Mouse (Mus musculus) hematopoietic multipotent progenitor cell, adult 10-12 weeks (in vitro differentiated cells): ENCODE data around the gene Gm13696. TPM values are rescaled to one million over a fixed set of nuclear protein-coding genes. Genes with fewer than 3 reads are reported as not detected.

Experiments used
- polyA plus RNA-seq: library from polyadenylated mRNA; stranded (reverse); fragments of >175 nt; gene quantifications from 2 replicates; pipeline ENCODE4 v1.2.3, GENCODE M21; 2012; ENCODE audit warnings: low replicate concordance

The Gm13696 gene
- not detected in 2 replicates for polyA plus RNA-seq

GRCm38 (mm10) chr2:83972823-83973222 lies at the start of gene Gm13696:
TSS of gene Gm13696 (plus strand) at chr2:83973123.

DNA sequence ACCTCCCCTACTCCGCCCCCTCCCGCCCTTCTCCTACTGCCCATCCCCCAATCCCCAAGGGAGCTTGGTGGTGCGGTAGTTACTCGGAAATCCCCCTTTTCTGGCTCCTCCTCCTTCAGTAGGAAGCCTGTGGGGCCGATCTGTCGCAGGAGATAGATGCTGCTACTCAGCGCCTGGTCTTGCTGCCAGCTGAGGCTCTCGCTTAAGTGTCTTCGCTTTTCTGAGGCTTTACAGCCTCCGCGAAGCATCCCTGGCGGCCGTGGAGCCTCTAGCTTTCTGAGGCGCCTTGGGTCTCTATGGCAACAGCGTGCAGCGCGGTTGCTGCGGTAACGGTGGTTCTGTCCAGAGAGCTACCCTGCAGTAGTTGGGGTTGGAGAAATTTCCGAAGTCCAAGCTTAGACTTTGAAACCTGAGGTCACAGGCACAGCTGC lies 32.0 kb upstream of the Gm13696 start, which contains the start of gene Zswim2:
Gene Zswim2 (minus strand): TSS at position 298 of the 431 bp plus-strand sequence.

GRCm38 (mm10) chr2:83955393-83955792 lies 17.5 kb upstream of the Gm13696 start, which contains the start of gene Gm13698:
TSS of gene Gm13698 (plus strand) at chr2:83955693.

GRCm38 (mm10) chr2:83961203-83961602 lies 11.7 kb upstream of the Gm13696 start, which contains the start of gene Gm13693:
TSS of gene Gm13693 (plus strand) at chr2:83961503.

GRCm38 (mm10) chr2:83967013-83967412 lies 5.9 kb upstream of the Gm13696 start, which contains the start of gene Gm13695:
TSS of gene Gm13695 (plus strand) at chr2:83967313.

DNA sequence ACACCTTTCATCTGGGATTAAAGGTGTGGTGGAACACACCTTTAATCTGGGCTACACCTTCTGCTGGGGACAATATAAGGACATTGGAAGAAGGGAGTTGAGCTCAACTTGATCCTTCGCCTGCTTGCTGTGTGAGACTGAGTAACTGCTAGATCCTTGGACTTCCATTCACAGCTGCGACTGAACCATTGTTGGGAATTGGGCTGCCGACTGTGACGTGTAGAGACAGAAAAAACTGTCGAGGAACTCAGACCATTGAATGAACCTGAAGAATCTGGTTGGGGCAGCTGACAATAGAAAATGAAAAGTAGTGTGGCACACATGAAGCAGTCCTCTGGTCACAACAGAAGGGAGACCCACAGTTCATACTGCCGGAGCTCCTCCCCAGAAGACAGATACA lies 5.7 kb downstream of the Gm13696 start, which contains the start of gene Gm13694:
Gene Gm13694 (plus strand): TSS at position 301 of the 400 bp plus-strand sequence.

DNA sequence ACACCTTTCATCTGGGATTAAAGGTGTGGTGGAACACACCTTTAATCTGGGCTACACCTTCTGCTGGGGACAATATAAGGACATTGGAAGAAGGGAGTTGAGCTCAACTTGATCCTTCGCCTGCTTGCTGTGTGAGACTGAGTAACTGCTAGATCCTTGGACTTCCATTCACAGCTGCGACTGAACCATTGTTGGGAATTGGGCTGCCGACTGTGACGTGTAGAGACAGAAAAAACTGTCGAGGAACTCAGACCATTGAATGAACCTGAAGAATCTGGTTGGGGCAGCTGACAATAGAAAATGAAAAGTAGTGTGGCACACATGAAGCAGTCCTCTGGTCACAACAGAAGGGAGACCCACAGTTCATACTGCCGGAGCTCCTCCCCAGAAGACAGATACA lies 11.5 kb downstream of the Gm13696 start, which contains the start of gene Gm13697:
Gene Gm13697 (plus strand): TSS at position 301 of the 400 bp plus-strand sequence.

DNA sequence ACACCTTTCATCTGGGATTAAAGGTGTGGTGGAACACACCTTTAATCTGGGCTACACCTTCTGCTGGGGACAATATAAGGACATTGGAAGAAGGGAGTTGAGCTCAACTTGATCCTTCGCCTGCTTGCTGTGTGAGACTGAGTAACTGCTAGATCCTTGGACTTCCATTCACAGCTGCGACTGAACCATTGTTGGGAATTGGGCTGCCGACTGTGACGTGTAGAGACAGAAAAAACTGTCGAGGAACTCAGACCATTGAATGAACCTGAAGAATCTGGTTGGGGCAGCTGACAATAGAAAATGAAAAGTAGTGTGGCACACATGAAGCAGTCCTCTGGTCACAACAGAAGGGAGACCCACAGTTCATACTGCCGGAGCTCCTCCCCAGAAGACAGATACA lies 17.3 kb downstream of the Gm13696 start, which contains the start of gene Gm13691:
Gene Gm13691 (plus strand): TSS at position 301 of the 400 bp plus-strand sequence.

Other genes starting within 250 kb of the Gm13696 start
- 30.9 and 110 TPM in 2 replicates for gene Itgav, start 248.7 kb upstream of the Gm13696 start, polyA plus RNA-seq
- gene Fam171b, start 160.5 kb upstream of the Gm13696 start, polyA plus RNA-seq: 0.10 TPM in 1 of 2 replicates, not detected in the other
- not detected in 2 replicates for gene Zswim2, start 31.9 kb upstream of the Gm13696 start, polyA plus RNA-seq
- gene Gm13698, start 17.4 kb upstream of the Gm13696 start, polyA plus RNA-seq: not detected in 2 replicates
- gene Gm13693, start 11.6 kb upstream of the Gm13696 start, polyA plus RNA-seq: not detected in 2 replicates
- not detected in 2 replicates for gene Gm13695, start 5.8 kb upstream of the Gm13696 start, polyA plus RNA-seq
- gene Gm13694, start 5.8 kb downstream of the Gm13696 start, polyA plus RNA-seq: not detected in 2 replicates
- gene Gm13697, start 11.6 kb downstream of the Gm13696 start, polyA plus RNA-seq: not detected in 2 replicates
- not detected in 2 replicates for gene Gm13691, start 17.4 kb downstream of the Gm13696 start, polyA plus RNA-seq